Mouse (Mus musculus) gastrocnemius, postnatal 25 days (tissue): ENCODE measurements around the gene Trim30c. TPM values are rescaled to one million over a fixed set of nuclear protein-coding genes. Genes with fewer than 3 reads are reported as not detected.
A peak's percentile ranks its signal among the peaks of the same experiment; 100 is the strongest.
"Not testable (repeated sequence)": the region's sequence is repeated elsewhere in the genome, so short reads cannot be mapped to it uniquely, and the experiment has no call there.

Experiments used
- DNase-seq: peaks from one replicate; pipeline ENCODE4 v3.0.0; 2022
- long read RNA-seq, 2 experiments: library from polyadenylated mRNA; stranded (forward); transcript quantifications; one replicate each; pipeline ENCODE4 v2.0.0; 2021
- total RNA-seq, 2 experiments: library from RNA; stranded (reverse); gene quantifications; 1 replicate in 1 of 2; 2 replicates in 1 of 2; pipeline ENCODE4 v1.2.3; 2021

Gene Trim30c
- not detected for total RNA-seq
- long read RNA-seq, experiment 1, result 0 reads
- long read RNA-seq, experiment 2, result 0 reads

DNA sequence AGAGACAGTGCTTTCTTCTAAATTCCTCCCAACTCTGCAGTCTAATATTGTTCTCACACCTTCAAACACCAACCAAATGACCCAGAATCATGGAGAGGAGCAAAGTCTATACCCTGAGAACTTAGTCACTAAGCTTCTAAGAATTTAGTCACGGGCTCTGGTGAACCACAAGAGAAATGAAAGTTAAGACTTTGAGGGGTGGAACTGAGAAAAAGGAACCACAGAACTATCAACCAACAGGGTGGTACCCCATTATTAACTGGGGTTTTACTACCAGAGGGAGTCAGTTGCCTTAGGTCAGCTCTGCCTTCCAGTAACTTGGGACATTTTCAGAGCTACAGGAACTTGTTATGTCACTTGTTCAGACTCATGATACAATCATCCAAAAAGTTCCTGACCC lies at the start of gene Trim30c:
TSS of gene Trim30c (minus strand) at position 140 of the 400 bp plus-strand sequence.
- DNase-seq, result no peak

GRCm38 (mm10) chr7:104445961-104446645 lies 45.5 kb upstream of the Trim30c start:
- DNase-seq, result no peak

- no peak for DNase-seq
These were observed 3.9 kb upstream of the Trim30c start for GRCm38 (mm10) chr7:104404460-104404950.

GRCm38 (mm10) chr7:104401140-104401539 lies 503 bp upstream of the Trim30c start:
- no peak for DNase-seq

- DNase-seq, result no peak
These were observed 2.1 kb downstream of the Trim30c start for GRCm38 (mm10) chr7:104398492-104398891.

DNA sequence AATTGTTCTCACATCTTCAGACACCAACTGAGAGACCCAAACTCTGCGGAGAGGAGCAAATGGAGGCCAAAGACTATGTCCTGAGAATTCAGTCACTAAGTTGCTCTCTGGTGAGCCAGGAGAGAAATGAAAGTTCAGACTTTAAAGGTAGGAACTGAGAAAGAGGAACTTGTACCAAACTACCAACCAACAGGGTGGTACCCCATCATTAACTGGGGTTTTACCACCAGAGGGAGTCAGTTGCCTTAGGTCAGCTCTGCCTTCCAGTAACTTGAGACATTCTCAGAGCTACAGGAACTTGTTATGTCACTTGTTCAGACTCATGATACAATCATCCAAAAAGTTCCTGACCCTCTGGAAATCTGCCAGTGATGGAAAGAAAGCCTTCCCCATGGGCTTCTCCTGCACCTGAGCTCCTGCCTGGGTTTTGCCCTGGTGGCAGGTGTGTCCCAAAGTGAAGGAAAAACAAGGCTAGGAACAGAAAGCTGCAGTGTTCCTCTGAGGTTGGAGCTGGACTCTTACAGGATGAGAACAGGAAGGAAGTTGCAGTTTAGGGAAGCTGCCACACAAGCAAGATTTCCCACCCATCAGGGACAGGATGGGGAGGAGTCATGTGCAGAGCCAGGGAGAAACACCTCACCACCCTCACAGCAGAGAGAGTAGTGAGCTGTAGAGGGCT lies 30.8 kb downstream of the Trim30c start, which contains the start of gene Trim30b:
TSS of gene Trim30b (minus strand) at position 149 of the 679 bp plus-strand sequence.
- DNase-seq, result no peak

DNA sequence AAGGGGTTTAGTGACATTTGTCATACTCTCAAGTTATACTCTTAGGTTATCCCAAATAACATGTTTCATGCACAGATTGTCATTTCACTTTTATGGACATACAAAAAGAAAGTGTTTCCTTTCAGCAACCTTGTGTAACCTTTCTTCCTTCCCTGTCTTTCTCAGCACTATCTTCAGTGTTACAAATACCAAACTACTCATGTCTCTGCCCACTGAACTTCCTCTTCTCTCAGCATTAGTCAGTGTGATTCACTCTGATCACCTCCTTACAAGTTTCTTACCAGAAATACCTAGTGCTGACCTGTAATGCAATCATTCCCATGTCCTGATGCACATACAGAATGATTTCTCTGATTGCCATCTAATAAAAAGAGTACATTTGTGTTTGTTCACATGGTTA lies 34.3 kb downstream of the Trim30c start:
- DNase-seq, result no peak

- no peak for DNase-seq
These were observed 47.1 kb downstream of the Trim30c start for GRCm38 (mm10) chr7:104353600-104353967.

DNA sequence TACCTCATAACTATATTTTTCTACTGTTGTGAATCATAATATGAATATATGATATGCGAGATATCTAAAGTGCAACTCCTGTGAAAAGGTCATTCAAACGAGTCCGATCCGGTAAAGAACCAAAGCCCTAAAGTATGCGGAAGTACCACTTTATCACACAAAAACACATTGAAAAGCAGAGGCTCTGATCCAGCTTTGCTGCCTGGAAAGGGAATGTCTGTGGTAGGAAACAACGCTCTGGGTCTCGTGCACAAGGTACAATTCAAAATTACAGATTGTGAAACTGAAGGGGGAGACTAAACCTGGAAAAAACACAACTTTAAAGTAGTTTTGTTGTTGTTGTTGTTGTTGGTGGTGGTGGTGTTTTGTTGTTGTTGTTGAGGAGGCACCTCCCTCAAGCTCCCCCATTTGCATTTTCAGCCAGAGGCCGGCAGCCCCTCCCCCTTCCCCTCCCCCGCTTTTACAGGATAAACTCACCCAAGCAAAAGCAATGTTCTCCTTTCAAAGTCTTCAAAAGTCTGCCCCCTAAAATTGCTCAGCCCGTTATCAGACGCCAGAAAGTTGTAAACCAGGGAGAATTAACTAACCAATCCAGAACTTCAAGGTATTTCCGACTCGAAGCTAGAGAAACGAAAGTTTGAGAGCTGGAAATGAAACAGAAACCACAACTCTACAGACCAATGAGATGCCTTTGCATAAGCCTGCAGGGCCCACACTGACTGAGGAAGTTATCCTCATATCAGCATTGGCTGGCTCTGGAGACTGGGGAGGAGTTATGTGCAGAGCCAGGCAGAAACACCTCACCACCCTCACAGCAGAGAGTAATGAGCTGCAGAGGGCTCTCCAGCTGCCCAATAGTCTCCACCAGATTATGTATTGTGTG lies 47.7 kb downstream of the Trim30c start, which contains the start of gene Trim12c:
TSS of gene Trim12c (minus strand) at position 646 of the 883 bp plus-strand sequence.
- peak; percentile 78 for DNase-seq

DNA sequence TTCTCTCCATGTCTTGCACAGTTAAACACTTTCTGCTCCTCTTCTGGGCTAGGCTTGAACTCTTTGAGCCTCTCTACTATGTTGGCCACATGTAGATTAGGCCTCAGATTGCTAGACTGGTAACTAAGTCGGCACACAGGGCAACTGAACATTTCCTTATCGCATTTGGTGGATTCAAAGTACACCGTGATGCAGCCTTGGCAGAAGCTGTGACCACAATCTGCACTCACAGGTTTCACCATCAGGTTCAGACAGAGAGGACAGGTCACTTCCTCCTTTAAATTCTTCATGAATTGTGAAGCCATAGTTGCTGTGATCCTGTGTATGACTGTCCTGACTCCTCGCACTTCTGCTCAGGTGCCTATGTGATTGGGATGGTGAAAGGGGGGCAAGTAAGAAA lies 52.6 kb downstream of the Trim30c start:
- DNase-seq, result not testable (repeated sequence)

DNA sequence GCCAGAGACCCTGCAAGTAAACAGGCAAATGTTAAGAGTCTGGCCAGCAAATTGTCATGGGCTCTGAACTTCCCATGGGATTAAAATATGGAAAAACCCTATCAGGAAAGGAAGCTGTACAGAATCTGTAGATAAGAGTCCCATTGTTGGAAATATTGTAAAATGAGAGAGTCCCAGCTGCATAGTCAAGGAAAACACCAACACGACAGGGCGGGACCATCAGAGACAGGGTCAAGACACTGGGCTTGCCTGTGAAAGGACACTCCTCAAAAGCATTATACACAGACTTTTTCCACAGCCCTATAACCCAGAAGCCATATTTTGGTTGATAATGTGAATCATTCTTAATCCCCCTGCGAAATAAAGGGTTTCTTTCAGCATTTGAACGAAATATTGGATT lies 59.9 kb downstream of the Trim30c start:
- DNase-seq, result not testable (repeated sequence)

- not testable (repeated sequence) for DNase-seq
These were observed 65.1 kb downstream of the Trim30c start for GRCm38 (mm10) chr7:104335547-104335946.

Other genes with a start within 250 kb of the Trim30c start
- gene Olfm5, start 236.0 kb downstream of the Trim30c start, total RNA-seq, result not detected
- gene Olfr648, start 217.4 kb downstream of the Trim30c start, total RNA-seq, result not detected
- gene Olfr649, start 204.9 kb downstream of the Trim30c start, total RNA-seq, result not detected
- gene Trim6, start 182.0 kb downstream of the Trim30c start, total RNA-seq, result under 1 TPM in 1 of 2 experiments, not detected in 1; 0.11 TPM
- 1 to 10 TPM; 1.0 to 1.6 TPM for gene Trim34a, start 156.4 kb downstream of the Trim30c start, total RNA-seq
- gene Trim5, start 112.7 kb downstream of the Trim30c start, total RNA-seq, result 1 to 10 TPM in 1 of 2 experiments, under 1 TPM in 1; 0.99 to 1.1 TPM
- 1 to 10 TPM; 2.1 to 3.8 TPM for gene Trim12a, start 85.4 kb downstream of the Trim30c start, total RNA-seq
- gene Trim34b, start 71.4 kb downstream of the Trim30c start, total RNA-seq, result under 1 TPM in 1 of 2 experiments, not detected in 1; 0.16 TPM
- gene Trim12c, start 47.5 kb downstream of the Trim30c start, total RNA-seq, result 1 to 10 TPM; 2.5 TPM
- not detected for gene Trim30b, start 31.0 kb downstream of the Trim30c start, total RNA-seq
- 1 to 10 TPM; 1.2 to 1.4 TPM for gene Trim30a, start 64.4 kb upstream of the Trim30c start, total RNA-seq
- under 1 TPM; 0.49 to 0.54 TPM for gene Trim30d, start 107.0 kb upstream of the Trim30c start, total RNA-seq
- gene Olfr651, start 149.3 kb upstream of the Trim30c start, total RNA-seq, result not detected
- not detected for gene Olfr652, start 160.1 kb upstream of the Trim30c start, total RNA-seq
- not detected for gene Olfr653, start 176.5 kb upstream of the Trim30c start, total RNA-seq
- gene Olfr654, start 186.2 kb upstream of the Trim30c start, total RNA-seq, result not detected
- gene Olfr655, start 200.9 kb upstream of the Trim30c start, total RNA-seq, result not detected
- not detected for gene Olfr656, start 213.1 kb upstream of the Trim30c start, total RNA-seq
- not detected for gene Olfr657, start 224.0 kb upstream of the Trim30c start, total RNA-seq
- gene Olfr658, start 246.5 kb upstream of the Trim30c start, total RNA-seq, result not detected